ENCODE assay signal across 21 mouse cellular contexts in the genomic region with DNA sequence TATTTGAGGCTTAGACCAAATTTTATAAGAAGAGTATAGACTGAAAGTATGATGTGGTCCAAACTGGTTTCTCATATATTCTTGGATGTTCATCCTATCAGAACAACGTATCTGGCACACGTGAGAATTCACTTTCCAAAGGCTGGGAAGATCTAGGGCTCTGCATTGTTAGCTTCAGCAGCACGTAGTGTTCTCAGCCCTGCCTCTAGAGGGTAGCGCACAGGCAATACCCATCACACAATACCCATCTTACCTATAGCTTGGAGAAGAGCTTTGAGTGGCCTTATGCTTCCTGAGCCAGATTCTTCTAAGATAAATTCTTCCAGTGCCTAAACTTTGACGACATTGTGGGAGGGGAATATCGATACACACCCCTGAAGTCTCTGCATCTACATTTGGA. TPM values are rescaled to one million over a fixed set of nuclear protein-coding genes. Genes with fewer than 3 reads are reported as not detected.
DNase-seq lines count a peak whose midpoint lies in the region; ATAC-seq and TF ChIP-seq lines count a peak whose summit lies in the region.
"Had no signal": no experiment of that assay in that cellular context is flagged by ENCODE, and none has a peak within 500 bp of the region (broad histone marks: within the 10 kb centered on the region; RNA-seq: fewer than 3 reads in every experiment).

No protein-coding gene starts in this region.

- H3K9ac ChIP-seq in intestine, postnatal 0 days (ENCODE audit: low read depth, low read length), result no peak overlapping the region
- no peak overlapping the region for H3K9ac ChIP-seq in intestine, embryonic 16.5 days (ENCODE audit: low read depth, low read length)
- no peak overlapping the region for H3K9ac ChIP-seq in lung, postnatal 0 days (replicated peaks; ENCODE audit: low read depth)
- H3K9ac ChIP-seq: embryonic facial prominence, embryonic 15.5 days; heart, embryonic 12.5 days; hindbrain, embryonic 15.5 days had no signal

- no peak overlapping the region for H3K4me2 ChIP-seq in intestine, postnatal 0 days (replicated peaks; ENCODE audit: low read depth)
- no peak overlapping the region for H3K4me2 ChIP-seq in intestine, embryonic 16.5 days (ENCODE audit: low read depth, low read length)
- H3K4me2 ChIP-seq in lung, postnatal 0 days (replicated peaks; ENCODE audit: low read depth, low read length), result no peak overlapping the region
- H3K4me2 ChIP-seq: embryonic facial prominence, embryonic 15.5 days; heart, embryonic 12.5 days; hindbrain, embryonic 15.5 days had no signal

- ATAC-seq in intestine, postnatal 0 days, result no peak
- no peak for ATAC-seq in intestine, embryonic 16.5 days
- ATAC-seq in lung, postnatal 0 days, result no peak
- ATAC-seq: forebrain, embryonic 14.5 days had no signal

- DNase-seq in lung, postnatal 0 days (ENCODE audit: low spot score), result no peak
- no peak for DNase-seq in lung, postnatal 10 days
- peak; percentile 21 to 31 for DNase-seq in thymus, postnatal 36 days
- DNase-seq in thymus, postnatal 10 days (ENCODE audit: low spot score in 2 of 2), result no peak
- peak; percentile 22 for DNase-seq in ZHBTc4 (ENCODE audit: low read depth, low spot score)
- DNase-seq in frontal cortex, postnatal 10 days (ENCODE audit: low spot score in 2 of 2), result no peak
- DNase-seq: adrenal gland, adult 2 months; adrenal gland, postnatal 36 days; cerebellum, adult 2 months; cerebellum, postnatal 10 days; embryo, embryonic 11 days; gastrocnemius, postnatal 14 days had no signal

- H3K4me3 ChIP-seq in intestine, postnatal 0 days (ENCODE audit: low read depth, low read length), result no peak overlapping the region
- H3K4me3 ChIP-seq in intestine, embryonic 16.5 days (ENCODE audit: low read length), result no peak overlapping the region
- H3K4me3 ChIP-seq in lung, postnatal 0 days (ENCODE audit: low read depth, low read length), result no peak overlapping the region
- H3K4me3 ChIP-seq: embryonic facial prominence, embryonic 15.5 days; erythroblast, embryonic 14.5 days; forebrain, embryonic 10.5 days; heart, embryonic 12.5 days; hindbrain, embryonic 15.5 days had no signal

- H3K9me3 ChIP-seq in intestine, postnatal 0 days (ENCODE audit: control insufficient read depth), result no peaks in the 10 kb centered on the region
- no peaks in the 10 kb centered on the region for H3K9me3 ChIP-seq in intestine, embryonic 16.5 days (ENCODE audit: control insufficient read depth, low read length)
- no peaks in the 10 kb centered on the region for H3K9me3 ChIP-seq in lung, postnatal 0 days (ENCODE audit: low read length)
- H3K9me3 ChIP-seq: embryonic facial prominence, embryonic 15.5 days; forebrain, embryonic 10.5 days; heart, embryonic 12.5 days; hindbrain, embryonic 15.5 days had no signal

- H3K27me3 ChIP-seq in intestine, postnatal 0 days (replicated peaks; ENCODE audit: control insufficient read depth, insufficient read depth, low read length), result no peaks in the 10 kb centered on the region
- H3K27me3 ChIP-seq in intestine, embryonic 16.5 days (replicated peaks; ENCODE audit: control insufficient read depth, insufficient read depth, low read length), result no peaks in the 10 kb centered on the region
- H3K27me3 ChIP-seq in lung, postnatal 0 days (replicated peaks; ENCODE audit: insufficient read depth, low read length), result no peaks in the 10 kb centered on the region
- H3K27me3 ChIP-seq: embryonic facial prominence, embryonic 15.5 days; heart, embryonic 12.5 days; hindbrain, embryonic 15.5 days had no signal

- no peaks in the 10 kb centered on the region for H3K4me1 ChIP-seq in intestine, postnatal 0 days (replicated peaks; ENCODE audit: control insufficient read depth, insufficient read depth, low read length)
- peaks cover 3% of the 10 kb centered on the region; the same call in 1 of the 2 replicates for H3K4me1 ChIP-seq in intestine, embryonic 16.5 days (ENCODE audit: control insufficient read depth, insufficient read depth, low read length)
- H3K4me1 ChIP-seq in lung, postnatal 0 days (ENCODE audit: insufficient read depth, low read depth, low read length), result peaks cover 16% of the 10 kb centered on the region; the same call in 1 of the 2 replicates
- H3K4me1 ChIP-seq: embryonic facial prominence, embryonic 15.5 days had no signal

- TF ChIP-seq EP300 in lung, postnatal 0 days (IDR thresholded peaks at IDR 0.05), result no peak

- 91% methylated on average over 6 of the region's 6 CpGs for WGBS in intestine, postnatal 0 days
- 91% methylated on average over 6 of the region's 6 CpGs for WGBS in intestine, embryonic 16.5 days
- 88% methylated on average over 6 of the region's 6 CpGs for WGBS in lung, postnatal 0 days

- no peak overlapping the region for H3K27ac ChIP-seq in intestine, postnatal 0 days (ENCODE audit: low read depth, low read length)
- no peak overlapping the region for H3K27ac ChIP-seq in intestine, embryonic 16.5 days (ENCODE audit: low read length)
- no peak overlapping the region for H3K27ac ChIP-seq in lung, postnatal 0 days (ENCODE audit: low read length)
- H3K27ac ChIP-seq: embryonic facial prominence, embryonic 15.5 days; forebrain, embryonic 10.5 days; hindbrain, embryonic 15.5 days had no signal

- no peaks in the 10 kb centered on the region for H3K36me3 ChIP-seq in intestine, postnatal 0 days (ENCODE audit: control insufficient read depth, insufficient read depth)
- no peaks in the 10 kb centered on the region for H3K36me3 ChIP-seq in intestine, embryonic 16.5 days (ENCODE audit: control insufficient read depth, insufficient read depth, low read length)
- no peaks in the 10 kb centered on the region for H3K36me3 ChIP-seq in lung, postnatal 0 days (ENCODE audit: insufficient read depth, low read length)
- H3K36me3 ChIP-seq: embryonic facial prominence, embryonic 15.5 days; forebrain, embryonic 10.5 days; G1E; heart, embryonic 12.5 days; hindbrain, embryonic 15.5 days had no signal

- peak; percentile 26 for TF ChIP-seq CTCF in intestine, postnatal 0 days (IDR thresholded peaks at IDR 0.05; ENCODE audit: low read depth)
- peak; percentile 29; the same call in 1 of the 2 replicates for TF ChIP-seq CTCF in lung, postnatal 0 days (IDR thresholded peaks at IDR 0.05)

RNA-seq across cellular contexts. Expression of a gene that starts 24.6 kb away (rescaled TPM):
- polyA plus RNA-seq in intestine, postnatal 0 days (2015; fragmentation: Nextera tagmentation; extraction: Ambion mirVana), result 7.4 and 8.7 TPM in 2 replicates
- polyA plus RNA-seq in intestine, embryonic 16.5 days (2015; fragmentation: Nextera tagmentation; extraction: Ambion mirVana), result 4.0 and 4.7 TPM in 2 replicates
- polyA plus RNA-seq in lung, postnatal 0 days (2015; fragmentation: Nextera tagmentation; extraction: Ambion mirVana), result 89.8 and 98.3 TPM in 2 replicates
- polyA plus RNA-seq: G1E had no signal

Comparison
In these comparisons a context has a peak if more than half of its experiments do, and no peak if none do; other contexts are left out.
1. DNase-seq: peak in thymus, postnatal 36 days (2 of 2) and ZHBTc4 (single experiment); none in lung, postnatal 0 days (single experiment), lung, postnatal 10 days (single experiment), thymus, postnatal 10 days (0 of 2) and frontal cortex, postnatal 10 days (0 of 2).